Mouse (Mus musculus) MEL-GATA-1-ER (cell line): Measurements from ENCODE around the gene Psen1.

ENCODE experiments used
- DNase-seq: peaks from one replicate; pipeline ENCODE4 v3.0.0-alpha.2; 2012; ENCODE audit warnings: low read depth; ENCODE audit errors: extremely low read depth

Gene Psen1

DNA sequence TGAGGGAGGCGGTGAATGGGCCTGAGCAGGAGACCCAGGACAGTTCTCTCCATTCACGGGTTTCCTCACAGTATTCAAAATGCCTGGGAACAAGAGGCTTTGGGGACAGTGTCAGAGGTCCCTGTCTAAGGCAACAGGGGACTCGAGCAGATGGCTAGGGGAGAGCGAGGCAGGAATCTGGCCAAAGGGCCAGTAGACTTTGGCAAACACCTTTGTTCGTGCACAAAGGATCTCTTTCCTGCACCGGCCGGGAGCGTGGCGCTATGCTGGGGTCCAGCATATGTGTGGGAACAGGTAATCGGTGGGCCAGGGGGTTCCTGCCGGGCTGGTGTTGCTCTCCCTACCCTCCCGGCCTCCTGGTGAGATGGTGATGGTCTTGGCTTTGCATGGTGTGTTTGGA is 87.7 kb downstream of the Psen1 start:
- no peak for DNase-seq

DNA sequence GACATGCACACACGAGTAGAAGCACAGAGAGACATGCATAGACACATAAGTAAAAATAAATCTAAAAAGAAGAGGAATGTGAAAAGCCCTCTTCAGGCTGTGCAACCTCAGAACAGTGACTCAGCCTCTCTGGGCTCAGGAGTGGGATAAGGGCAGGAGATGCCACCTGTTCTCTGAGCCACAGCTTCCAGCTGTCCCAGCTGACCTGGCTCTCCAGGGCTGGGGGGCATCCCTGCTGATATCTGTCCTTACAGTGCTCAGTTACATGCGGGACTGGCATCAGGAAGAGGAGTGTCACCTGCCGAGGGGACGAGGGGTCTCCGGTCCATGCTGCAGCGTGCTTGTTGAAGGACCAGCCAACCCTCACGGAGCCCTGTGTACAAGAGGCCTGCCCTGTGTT is 88.8 kb downstream of the Psen1 start:
- no peak for DNase-seq

DNA sequence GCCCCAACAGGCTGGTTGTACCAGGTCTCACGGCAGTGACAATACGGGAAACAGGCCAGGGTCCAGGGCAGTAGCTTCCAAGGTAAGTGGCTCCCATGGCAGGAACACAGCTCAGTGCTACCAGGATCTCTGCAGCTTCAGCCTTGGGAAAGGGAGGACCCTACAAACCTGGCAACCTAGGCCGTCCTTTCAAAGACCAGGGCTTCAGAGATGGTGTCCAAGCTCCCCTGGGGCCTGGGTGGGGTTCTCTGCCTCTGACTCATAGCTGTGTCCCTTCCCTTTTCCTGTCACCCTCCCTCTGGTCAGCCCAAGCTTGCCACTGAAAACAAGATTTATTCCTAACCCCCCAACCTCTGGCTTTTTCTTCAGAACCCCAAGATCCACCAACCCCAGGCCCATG is 92.2 kb downstream of the Psen1 start:
- DNase-seq, result no peak

DNA sequence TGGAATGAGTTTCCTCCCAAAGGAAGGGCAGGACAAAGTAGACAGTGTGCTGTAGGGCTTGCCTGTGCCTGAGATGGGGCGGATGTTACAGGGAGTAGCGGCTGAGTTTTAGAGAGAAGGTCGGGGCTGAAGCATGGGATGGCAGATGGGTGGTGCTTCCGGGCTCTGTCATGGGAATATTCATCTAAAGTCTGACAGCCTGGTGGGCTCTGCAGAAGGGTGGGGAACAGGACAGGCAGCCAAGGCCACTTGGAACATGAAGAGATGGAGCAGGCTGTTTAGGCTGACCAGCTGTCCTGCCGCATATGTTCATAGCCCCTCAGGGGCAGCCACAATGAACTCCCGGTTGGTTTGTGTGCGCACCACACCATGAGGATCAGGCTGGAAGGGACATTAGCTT is 93.3 kb downstream of the Psen1 start:
- no peak for DNase-seq

DNA sequence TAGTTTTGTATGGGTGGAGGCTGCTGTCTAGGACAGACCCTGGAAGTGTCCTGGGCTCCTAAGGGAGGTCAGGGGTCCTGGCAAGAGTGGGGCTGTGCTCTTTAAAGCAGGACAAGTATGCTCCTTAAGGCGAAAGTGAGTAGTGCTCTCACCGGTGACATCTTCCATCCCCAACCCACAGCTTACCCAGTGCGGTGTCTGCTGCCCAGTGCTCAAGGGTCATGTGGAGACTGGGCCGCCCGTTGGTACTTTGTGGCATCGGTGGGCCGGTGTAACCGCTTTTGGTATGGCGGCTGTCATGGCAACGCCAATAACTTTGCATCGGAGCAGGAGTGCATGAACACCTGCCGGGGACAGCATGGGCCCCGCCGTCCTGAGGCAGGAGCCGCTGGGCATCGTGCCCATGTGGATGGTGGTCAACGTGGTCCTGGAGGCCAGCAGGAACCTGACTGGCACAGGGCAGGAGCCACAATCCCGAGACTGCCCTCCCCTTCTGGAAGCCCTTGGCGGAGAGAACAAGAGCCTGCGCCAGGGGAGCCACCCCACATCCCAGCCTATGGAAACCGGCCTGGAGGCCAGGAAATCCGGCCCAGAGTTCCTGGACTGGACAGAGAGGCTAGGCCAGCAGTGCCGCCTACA is 93.8 kb downstream of the Psen1 start:
- no peak for DNase-seq

DNA sequence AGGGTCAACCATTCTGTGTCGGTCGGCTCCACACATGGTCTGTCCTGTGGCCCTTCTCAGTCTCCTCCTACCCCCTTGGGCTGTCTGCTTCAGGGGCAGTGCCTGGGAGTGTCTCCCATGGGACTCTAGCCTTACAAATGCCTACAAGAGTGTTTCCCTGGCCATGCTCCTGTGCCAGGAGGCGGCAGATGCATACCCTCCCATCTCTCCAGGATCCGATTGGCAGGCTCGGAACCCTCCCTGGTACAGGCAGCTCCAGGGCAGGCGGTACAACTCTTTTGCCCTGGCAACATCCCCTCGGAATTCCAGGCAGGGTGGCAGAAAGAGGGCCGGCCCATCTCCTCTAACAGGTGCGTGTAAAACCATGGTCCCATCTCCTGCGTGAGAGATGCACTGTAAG is 94.7 kb downstream of the Psen1 start:
- no peak for DNase-seq
